Mouse (Mus musculus) effector memory CD4-positive, alpha-beta T cell, adult 7 months (primary cell): ENCODE results near the gene Mpdz. TPM values are rescaled to one million over a fixed set of nuclear protein-coding genes. Genes with fewer than 3 reads are reported as not detected.

Experiments
- polyA plus RNA-seq: library from polyadenylated mRNA; unstranded; fragments of 100-300 nt; shearing (Covaris generic); gene quantifications from one replicate; pipeline ENCODE4 v1.2.1, GENCODE M21; 2017

The Mpdz gene
- 1.8 TPM for polyA plus RNA-seq

GRCm38 (mm10) chr4:81442078-81442981 lies at the start of gene Mpdz:
Gene Mpdz (minus strand): TSS chr4:81442815.

